Mouse (Mus musculus) left cerebral cortex, adult 11 months (tissue): Measurements from ENCODE around the gene Mrpl14.

Source experiments
- DNase-seq: peaks from one replicate; pipeline ENCODE4 v3.0.0; 2022; ENCODE audit warnings: low spot score

Mrpl14 gene

DNA sequence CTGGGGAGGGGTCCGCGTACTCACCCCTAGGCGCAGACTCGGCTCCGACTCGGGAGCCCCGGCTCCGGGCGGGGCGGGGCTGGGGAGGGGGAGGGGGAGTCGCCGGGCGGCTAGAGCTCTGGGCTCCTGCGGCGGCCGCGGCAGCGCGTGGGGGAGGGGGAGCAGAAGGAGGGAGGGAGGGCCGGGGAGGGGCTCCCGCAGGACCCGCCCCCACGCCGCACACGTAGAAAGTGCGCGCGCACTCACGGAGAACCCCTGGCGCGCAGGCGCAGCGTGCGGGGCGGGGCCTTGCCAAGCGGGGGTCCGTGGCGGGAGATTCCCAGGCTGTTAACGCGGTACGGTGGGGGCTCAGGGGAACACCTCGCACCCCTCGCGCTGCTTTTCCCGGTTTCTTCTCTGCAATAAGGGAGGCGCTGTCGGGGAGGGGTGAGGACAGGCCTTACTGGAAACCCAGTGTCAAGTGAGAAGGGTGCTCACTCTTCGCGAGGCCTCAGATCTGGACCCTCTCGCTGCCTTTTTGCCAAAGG lies at the start of gene Mrpl14:
Gene Mrpl14 (plus strand): TSS at position 230 of the 527 bp plus-strand sequence.
- peak; percentile 75 for DNase-seq

GRCm38 (mm10) chr17:45638596-45639295 lies 47.4 kb upstream of the Mrpl14 start:
- DNase-seq, result no peak

DNA sequence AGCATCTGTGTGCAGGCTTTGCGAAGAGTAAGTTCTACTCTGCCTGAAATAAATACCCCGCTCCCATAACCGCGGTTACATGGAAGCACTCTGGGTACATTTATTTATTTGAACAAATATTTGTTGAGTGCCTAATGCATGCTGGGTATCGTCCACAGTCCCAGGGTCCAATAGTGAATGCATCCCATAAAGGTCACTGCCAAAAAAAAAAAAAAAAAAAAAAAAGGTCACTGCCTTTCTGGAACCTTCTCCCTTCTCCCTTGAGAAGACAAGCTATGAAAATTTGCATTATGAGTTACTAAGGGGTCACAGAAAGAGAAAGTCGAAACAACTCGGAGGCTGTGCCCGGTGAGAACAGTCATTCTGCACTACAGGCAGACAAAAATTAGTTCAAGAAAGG lies 44.1 kb upstream of the Mrpl14 start:
- no peak for DNase-seq

DNA sequence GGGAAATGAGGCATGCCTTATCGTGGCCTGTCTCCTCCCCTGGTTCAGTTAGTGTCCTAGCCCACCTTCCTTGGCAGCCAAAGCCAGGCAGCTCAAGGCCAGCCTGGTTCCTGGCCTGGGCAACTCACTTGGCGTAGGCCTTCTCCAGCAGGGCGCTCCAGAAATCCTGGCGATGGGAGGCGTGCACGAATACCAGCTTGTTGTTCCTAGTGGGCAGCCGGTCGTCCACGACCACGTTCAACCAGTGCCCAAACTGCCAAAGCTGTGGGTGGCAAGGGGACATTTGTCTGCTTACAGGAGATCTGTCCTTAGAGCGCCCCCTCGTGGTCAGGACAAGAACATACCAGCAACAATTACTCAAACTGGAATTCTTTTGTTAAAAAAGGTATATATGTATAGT lies 43.4 kb upstream of the Mrpl14 start:
- no peak for DNase-seq

DNA sequence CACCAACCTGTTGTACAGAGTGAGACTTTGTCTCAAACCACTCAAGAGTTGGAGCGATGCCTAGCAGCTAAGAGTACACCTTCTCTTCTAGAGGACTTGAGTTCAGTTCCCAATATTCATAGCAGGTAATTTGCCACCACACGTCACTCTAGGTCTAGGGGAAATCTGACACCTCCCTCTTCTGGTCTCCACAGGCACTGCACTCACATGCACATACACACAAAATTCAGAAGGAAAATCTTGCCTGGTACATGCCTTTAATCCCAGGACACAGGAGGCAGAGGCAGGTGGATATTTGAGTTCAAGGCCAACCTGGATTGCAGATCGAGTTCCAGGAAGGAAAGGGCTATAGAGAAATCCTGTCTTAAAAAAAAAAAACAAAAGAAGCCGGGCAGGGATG lies 41.9 kb upstream of the Mrpl14 start:
- DNase-seq, result no peak

- no peak for DNase-seq
These were observed 32.9 kb upstream of the Mrpl14 start for GRCm38 (mm10) chr17:45653233-45653632.

- DNase-seq, result no peak
These were observed 30.3 kb upstream of the Mrpl14 start for GRCm38 (mm10) chr17:45655820-45656219.

DNA sequence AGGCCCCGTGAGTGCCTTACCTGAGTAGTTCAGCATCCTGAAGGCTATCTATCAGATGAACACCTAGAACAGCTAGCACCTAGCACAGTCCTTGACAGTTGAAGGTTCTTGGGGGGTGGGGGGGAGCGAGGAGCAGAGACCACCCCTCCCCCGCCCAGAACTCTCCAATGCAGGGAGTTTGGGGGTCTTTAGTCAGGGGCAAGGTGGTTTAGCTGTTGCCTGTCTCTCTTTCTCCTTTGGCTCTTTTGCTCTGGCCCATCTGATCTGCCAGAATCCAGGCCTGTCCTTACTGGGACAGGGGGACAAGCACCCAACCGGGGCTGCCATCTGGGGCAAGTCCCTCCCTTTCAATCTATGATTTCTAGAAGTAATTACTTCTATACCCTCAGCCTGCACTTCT lies 26.9 kb upstream of the Mrpl14 start, which contains the start of gene Capn11:
Gene Capn11 (minus strand): TSS at position 101 of the 400 bp plus-strand sequence.
- DNase-seq, result no peak

DNA sequence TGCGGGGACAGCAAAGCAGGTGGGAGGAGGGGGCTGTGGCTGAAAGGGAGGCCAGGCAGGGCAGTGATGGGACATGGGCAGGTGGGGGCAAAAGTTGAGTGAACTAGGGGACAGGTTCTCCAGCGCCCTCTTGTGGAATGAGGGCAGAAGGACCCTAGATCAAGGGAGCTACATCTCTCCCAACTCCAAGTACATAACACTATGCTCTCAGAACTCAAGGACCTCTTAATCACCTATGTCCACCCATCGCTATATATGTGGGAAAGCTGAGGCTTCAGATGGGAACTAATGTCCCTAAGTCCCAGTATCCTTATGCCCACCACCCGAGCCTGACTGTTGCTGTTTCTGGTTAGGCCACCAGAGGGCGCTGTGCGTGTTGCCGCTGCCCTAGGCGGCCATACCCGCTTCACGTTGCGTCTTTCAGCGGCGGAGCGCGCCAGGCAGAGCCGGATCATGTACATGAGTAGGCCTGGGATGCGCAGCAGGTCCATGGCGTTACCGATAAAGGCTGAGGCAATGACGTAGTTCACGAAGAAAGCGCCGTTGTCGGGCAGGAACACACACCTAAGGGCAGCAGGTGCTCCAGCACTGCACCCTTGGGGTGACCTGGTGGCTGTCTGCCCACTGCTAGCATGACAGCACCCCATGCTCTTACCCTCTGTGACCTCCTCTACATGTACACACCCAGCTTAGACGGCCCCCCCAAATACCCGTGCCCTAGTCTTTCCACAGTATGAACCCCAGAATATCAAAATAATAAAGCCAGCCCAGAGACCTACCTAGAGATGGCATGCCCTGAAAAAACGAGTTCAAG lies 22.8 kb upstream of the Mrpl14 start:
- peak; percentile 47 for DNase-seq

DNA sequence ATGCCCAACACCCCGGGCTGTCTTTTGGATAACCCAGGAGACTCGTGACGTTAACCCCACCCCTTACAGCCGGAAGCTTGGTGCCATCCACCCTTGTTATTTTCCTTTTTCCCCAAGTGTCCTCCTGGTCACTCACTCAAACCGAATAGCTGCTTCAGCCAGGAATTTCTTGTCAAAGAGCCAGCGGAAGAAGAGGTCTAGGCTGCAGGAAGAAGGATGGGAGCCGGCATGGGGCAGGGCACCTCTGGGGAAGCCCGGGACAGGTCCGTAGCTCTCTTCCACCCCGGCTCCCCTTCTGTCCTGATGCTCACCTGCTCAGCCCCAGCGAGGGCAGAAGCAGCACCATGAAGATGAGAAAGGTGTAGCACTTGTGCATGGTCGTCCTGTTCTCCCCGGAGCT lies 21.5 kb upstream of the Mrpl14 start:
- DNase-seq, result no peak

DNA sequence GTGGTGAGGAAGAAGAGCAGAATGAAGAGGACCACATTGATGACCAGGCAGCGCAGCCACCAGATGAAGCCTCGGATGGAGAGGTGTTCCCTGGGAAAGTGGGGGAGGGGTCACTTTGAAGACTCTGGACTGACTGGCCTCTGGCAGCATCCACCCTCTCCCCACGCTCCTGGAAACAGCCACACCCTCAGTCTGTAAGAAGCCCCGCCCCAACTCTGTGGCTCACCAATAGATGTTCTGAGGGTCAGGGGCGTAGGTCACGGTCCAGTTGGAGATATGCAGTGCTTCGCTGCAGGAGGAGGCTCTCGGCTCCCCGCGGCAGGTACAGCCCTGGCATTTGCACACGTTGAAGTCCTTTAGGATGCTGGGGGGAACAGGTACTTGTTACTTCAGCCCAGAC lies 20.0 kb upstream of the Mrpl14 start:
- no peak for DNase-seq

DNA sequence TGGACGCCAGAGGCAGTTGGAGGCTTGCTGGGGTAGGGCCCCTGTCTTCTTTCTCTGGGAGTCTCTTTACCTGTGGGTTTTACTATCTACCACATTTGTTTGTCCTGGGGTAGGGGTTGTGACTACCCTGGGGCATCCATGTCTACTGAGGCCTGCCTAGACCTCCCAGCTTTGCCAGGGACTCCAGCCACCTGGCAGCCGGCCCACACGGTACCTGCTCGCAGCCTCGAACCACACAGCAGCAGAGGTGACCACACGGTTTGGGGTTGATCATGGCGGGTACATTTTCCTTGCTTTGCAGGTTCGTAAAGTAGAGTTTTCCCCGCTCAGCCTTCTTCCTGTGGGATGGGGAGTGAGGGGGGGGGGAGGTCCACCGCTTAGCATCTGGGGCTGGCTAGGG lies 18.6 kb upstream of the Mrpl14 start:
- no peak for DNase-seq

DNA sequence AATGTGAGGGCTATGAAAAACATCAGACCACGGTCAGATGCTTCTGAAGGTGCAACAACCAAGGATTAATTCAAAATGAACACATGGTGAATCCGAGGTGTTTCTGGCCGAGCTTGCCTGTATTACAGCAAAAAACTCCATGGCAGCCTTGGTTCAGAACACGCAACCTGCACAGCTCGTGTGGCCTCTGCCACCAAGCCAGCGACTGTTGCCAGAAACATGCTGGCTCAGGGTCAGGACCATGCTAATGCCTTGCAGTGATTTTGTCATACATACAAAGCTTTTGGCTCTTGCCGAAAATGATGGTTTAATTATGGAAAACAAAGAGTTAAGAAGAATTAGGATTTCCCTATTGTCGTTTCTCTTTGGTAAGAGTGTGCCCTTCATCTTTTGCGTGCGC lies 18.1 kb upstream of the Mrpl14 start:
- DNase-seq, result no peak

- no peak for DNase-seq
These were observed 14.3 kb upstream of the Mrpl14 start for GRCm38 (mm10) chr17:45671821-45672220.

GRCm38 (mm10) chr17:45672598-45672997 lies 13.5 kb upstream of the Mrpl14 start:
- DNase-seq, result no peak

DNA sequence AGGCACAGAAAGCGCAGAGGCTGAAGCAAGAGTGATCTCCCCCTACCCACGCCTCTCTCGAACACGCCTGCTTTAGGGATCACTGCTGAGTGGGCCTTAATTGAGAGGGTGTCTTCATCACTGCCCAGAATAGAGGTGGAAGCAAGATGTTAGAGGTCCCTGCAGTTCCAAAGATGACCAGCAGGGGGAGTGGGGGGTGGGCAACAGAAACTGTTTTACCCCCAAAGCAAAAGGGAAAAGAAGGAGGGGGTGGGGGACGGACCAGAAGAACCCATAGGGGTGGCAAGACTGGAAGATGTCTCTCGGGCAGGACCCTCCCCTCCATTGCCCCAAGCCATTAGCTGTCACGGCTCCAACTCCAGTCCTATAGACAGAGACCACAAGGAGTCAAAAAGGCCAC lies 8.0 kb upstream of the Mrpl14 start:
- no peak for DNase-seq

GRCm38 (mm10) chr17:45680391-45680980 lies 5.6 kb upstream of the Mrpl14 start:
- peak; percentile 65 for DNase-seq

GRCm38 (mm10) chr17:45681588-45681987 lies 4.5 kb upstream of the Mrpl14 start:
- DNase-seq, result no peak

DNA sequence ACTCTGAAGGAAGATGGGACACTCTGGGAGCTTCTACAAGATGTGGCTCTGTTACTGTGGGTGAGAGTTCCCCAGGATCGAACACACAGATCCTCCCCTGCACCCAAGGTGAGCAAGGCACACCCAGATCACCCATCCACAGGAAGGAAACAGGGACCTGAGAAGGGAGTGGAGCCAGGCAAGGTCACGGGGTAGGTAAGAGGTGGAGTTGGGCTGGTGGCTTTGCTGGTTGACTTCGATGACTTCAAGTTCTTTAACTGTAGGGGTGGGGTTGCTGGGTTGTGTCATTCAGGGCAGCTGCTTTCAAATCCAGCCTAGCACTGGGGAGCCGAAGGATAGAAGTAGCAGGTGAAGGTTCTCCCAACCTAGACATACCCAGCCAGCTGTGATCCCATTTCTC lies 3.3 kb upstream of the Mrpl14 start:
- no peak for DNase-seq

DNA sequence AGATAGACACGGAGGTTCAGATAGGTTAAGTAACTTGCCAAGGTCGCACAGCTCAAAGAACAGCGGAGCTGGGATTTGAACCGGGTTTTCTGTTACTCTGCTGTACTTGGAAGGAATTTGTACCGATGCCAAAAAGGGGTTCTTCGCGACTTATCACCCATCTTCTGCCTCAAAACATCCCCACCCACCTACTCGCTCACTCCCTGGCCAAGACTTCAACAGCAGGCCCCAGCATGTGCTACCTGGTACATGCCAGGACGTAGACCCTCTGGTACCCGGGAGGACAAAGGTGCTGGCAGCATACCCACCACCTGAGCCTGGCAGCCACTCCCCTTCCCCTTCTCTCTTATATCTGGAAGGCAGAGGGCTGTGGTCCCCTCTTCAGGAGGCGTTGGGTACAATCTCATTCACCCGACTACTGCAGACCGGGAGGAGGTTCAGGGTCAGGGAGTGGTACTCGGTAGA lies 1.4 kb upstream of the Mrpl14 start:
- DNase-seq, result no peak

DNA sequence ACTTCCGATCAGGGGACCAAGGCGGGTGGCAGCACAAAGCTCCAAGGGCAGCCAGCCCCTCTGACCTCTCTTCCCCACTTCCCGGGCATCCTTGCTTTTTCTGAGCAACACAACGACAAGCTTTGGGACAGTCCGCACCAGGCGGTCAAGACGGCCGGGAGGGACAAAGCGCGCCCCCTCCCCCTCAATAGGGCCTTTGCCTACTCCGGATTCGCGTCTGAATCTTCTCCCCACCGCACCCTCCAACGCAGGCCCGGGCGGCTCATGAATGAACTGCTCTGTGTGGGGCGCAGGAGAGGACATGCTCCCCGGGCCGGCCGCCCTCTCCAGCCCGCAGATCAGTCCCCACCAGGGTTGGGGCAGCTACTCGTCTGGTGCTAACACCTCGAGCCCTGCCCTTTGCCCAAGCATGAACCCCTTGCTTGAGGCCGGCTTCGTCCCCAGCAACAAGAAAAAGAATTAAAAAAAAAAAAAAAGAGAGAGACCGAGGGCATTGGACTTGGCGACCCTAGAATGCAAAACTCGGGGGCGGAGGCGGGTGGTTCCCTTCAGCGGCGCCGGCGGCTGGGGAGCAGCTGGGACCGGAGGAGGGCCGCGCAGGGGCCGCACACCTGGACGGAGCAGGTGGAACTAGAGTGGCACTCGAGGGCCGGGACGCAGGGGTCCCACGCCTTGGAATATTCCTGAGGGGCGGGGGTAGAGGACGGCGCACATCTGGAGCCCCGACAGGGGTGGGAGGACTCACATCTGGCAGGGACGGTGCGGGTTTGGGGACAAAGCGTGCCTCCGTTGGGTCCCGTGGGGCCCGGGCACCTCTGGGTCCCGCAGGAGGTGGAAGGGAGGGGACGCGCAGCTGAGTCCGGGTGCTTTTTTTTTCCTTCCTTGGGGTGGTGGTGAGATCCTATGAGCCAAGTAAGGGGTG lies 690 bp upstream of the Mrpl14 start:
- DNase-seq, result no peak

DNA sequence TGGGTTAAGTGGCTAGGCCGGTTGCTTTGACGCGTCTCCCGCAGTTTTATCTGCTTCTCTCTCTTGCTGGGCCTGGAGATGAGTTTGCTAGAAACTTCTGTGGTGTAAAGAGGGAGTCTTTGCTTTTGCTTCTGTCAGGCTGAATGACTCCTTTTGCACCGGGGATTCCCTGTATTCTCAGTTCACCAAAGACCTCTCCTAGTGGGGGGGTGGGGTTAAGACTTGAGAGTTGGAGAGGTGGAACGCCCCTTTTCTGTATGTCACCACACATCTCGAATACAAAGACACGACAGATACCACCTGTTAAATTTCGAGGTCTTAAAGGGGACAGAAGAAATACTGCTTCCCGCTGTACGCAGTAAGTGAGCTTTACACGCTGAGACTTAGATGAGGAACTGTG lies 594 bp downstream of the Mrpl14 start, which contains the start of gene Tmem63b:
Gene Tmem63b (minus strand): TSS at position 190 of the 400 bp plus-strand sequence.
- no peak for DNase-seq
